Mouse (Mus musculus): ENCODE results near the gene S100a14.

The S100a14 gene

DNA sequence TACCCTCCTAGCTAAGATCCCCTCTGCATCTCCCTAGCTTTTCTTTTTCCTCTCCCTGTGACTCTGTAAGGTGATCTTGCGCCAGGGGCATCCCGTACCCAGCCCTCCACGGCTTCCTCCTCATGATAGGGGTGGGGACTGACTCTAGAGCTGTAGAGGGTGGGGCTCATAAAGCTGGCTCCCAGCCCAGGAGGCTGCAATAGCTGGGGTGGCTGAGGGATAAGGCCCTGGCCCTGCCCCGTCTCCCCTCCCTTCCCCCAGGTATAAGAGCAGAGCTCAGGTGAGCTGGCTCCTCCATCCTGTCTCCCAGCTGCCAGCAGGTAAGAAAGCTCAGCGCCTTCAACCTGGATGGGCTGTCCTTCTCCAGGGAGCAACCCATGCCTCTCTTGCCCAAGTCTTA is at the start of gene S100a14:
TSS of gene S100a14 (plus strand) at position 277 of the 400 bp plus-strand sequence.
- no peak for DNase-seq (ENCODE audit: low read depth, low spot score)

DNA sequence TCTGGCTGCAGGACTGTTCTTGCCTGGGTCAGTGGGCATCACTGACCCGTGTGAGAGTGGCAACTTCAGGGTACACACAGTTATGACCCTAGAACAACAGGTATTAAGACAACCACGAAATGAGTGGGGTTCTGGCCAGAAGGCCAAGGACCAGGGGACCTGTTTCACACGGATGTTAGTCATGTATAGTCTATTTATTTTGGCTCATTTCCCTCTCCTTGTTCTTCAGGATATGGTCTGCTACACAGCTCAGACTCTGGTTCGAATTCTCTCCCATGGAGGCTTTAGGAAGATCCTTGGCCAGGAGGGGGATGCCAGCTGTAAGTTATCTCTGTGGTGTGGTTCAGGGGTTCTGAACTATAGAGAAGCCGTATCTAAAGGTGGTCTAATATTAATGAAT is 39.7 kb upstream of the S100a14 start:
- DNase-seq (ENCODE audit: low read depth, low spot score), result no peak

DNA sequence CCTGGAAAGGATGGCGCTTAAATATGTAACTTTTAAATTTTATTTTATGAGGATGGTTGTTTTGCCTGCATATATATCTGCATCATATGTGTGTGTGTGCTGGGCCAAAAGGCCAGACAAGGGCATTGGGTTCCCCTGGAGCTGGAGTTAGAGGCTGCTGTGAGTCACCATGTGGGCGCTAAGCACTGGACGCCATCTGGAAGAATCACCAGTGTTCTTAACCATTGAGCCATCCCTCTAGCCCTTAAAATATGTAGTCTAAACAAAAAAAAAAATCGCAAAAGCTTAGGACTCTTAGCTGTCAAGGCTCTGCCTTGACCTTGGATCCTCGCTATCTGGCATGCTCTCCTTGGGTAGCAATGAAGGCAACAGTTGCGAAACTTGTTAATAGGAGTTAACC is 38.1 kb upstream of the S100a14 start:
- no peak for DNase-seq (ENCODE audit: low read depth, low spot score)

DNA sequence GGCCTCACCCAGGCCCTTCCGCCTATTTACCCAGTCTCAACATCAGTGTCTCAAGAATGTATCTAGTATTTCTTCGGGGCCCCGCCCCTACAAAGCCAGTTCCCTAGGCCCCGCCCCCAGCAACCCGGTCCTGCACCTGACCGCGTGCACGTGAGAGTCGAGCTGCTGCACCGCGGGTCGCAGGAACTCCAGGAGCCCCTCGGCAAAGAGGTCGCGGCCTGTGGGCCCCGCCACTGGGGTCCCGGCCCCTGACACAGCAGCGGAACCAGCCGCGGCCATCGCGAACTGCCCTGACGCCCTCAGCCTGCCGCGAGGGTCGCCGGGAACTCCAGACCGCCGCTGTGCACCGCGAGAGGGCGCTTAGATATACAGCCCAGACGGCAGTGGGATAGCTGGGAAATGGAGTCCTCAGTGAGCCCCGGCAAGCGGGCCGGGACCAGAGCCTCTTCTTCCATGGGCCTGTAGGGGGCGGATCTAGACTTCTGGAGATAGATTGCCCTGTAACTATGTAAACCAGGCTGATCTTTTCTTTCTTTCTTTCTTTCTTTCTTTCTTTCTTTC is 35.9 kb upstream of the S100a14 start, which contains the start of gene Snapin:
TSS of gene Snapin (minus strand) at position 338 of the 561 bp plus-strand sequence.
- DNase-seq (ENCODE audit: low read depth, low spot score), result peak; percentile 96

DNA sequence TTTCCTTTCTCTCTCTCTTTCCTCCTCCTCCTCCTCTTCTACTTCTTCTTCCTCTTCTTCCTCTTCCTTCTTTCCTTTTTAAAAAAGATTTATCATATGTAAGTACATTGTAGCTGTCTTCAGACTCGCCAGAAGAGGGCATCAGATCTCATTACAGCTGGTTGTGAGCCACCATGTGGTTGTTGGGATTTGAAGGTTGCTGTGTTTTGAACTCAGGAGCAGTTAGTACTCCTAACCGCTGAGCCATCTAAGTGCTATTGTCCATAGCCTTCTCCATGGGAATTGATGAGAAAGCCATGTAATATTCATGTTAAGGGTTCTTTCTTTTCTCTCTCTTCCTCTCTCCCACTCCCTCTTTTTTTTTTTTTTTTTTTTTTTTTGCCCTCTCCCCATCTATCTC is 35.3 kb upstream of the S100a14 start:
- DNase-seq (ENCODE audit: low read depth, low spot score), result no peak

DNA sequence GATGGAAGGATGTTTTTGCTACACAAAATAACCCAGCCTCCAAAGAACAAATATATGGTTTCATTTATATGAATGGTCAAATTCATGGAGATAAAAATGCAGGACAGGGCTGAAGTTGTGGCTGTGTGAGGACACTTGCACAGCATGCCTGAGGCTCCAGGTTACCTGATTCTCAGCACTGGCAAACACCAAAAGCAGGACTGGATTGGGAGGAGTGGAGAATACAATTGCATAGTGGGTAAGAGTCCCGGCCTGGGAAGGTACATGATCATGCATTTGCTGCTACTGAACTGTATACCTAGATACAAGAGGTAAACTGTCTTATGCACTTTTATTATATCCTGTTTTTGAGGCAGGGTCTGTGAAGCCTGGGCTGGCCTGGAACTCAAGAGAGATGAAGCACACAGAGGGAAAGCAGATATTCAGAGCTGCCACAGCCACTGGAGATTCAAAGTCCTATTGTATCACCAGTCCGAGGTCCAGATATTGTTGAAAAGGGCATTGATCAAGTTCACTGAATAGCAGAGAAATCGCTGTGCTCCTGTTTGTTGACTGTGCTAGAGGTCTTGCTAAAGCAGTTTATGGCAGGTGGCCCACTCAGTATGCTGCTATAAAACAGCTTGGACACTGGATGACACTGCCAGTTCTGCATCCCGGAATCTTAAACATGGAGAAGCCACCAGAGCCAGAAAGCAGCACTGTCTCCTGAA is 32.7 kb upstream of the S100a14 start:
- no peak for DNase-seq (ENCODE audit: low read depth, low spot score)

DNA sequence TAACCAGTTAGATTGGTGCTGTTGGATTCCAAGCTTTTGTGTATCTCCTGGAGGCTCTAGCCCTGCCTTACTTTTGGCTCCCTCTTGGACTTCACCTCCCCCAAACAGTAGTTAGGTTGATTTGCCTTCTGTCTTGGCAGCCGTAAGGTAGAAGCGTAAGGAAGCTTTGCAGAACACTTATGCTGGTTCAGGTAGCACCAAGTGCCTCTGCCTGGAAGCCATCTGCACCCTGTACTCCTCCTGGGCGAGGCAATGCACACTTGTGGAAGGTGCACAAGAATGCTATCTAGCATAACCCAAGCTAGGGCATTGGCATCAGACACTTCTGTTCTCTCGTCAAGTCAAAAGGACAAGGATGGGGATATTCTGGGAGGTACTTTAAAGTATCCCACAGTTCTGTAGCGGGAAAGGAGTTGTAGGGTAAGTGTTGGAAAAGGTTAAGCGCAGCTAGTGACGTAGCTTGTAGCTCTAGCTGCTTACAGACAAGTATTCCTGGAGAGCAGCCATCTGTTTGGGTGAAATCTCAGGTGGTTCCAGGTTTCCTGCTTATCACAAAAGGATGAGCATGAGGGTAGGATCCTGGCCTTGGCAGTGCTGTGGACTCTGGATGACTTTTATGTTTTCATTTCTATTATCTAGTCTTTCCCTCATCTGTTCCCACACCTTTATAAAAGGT is 30.7 kb upstream of the S100a14 start:
- no peak for DNase-seq (ENCODE audit: low read depth, low spot score)

DNA sequence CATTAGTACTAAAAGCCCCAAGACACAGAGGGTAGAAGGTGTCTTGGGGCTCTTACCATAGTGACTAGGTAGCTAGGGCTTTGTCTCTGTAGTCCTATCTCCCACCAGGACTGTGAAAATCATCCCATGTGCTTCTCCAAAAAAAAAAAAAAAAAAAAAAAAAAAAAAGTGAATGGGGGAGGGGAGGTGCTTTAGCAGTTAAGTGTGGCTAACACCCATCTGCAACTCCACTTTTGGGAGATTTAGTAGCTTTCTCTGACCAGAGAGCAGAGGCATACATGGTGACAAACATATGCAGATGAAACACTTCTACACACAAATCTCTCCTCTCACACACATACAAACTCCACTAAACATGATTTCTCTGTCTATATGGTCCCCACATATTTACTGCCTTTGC is 29.1 kb upstream of the S100a14 start:
- DNase-seq (ENCODE audit: low read depth, low spot score), result no peak

DNA sequence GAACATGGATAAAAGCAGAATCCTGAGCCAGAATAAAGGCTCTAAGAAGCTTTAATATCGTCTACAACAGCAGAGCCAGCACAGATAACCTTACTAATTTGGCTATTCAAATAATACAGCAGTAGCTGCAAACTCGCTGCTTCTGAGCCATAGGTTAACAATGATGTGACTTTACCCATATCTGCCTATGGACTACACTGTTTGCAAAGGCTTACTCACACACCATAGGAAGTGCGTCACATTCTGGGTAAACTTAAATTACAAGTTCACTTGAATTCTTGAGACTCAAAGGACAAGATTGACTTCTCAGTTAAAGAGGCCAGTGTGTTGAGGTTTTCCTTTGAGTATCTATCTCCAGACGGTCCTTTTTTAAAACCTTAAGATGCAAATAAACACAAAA is 23.2 kb upstream of the S100a14 start:
- no peak for DNase-seq (ENCODE audit: low read depth, low spot score)

DNA sequence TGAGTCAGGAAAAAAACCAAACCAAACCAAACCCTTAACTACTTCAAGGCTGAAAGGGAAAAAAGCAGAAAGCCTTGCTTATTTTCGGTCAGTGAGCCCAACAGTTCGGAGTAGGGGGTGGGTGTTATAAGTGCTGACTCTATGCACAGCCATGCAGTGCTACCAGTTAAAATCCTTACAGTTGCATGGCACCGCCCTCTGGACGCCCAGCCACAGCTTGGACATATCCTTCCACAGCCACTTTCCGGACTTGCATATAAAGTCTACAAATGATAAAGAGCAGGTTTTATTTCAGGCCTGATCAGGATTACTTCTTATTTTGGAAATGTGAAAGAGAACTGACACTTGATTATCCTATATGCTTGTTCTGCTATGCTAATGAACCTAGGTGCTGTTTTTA is 21.4 kb upstream of the S100a14 start:
- DNase-seq (ENCODE audit: low read depth, low spot score), result no peak

DNA sequence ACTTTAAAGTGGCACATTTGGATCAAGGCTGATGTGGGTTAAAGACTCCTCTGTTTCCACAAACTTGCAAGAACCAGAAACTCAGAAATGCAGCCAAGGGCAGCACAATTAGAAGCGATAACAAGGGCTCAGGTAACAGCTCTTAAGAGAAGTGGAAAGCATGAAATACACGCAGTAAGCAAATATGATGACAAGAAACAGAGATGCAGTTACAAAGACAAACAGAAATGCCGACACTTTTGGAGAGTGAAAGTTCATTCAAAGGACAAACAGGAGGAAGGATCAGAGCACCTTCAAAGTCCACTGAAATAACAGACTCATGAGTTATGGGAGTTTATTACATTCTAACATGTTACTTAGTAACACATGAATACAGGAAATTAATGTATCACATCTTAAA is 20.3 kb upstream of the S100a14 start:
- DNase-seq (ENCODE audit: low read depth, low spot score), result no peak

DNA sequence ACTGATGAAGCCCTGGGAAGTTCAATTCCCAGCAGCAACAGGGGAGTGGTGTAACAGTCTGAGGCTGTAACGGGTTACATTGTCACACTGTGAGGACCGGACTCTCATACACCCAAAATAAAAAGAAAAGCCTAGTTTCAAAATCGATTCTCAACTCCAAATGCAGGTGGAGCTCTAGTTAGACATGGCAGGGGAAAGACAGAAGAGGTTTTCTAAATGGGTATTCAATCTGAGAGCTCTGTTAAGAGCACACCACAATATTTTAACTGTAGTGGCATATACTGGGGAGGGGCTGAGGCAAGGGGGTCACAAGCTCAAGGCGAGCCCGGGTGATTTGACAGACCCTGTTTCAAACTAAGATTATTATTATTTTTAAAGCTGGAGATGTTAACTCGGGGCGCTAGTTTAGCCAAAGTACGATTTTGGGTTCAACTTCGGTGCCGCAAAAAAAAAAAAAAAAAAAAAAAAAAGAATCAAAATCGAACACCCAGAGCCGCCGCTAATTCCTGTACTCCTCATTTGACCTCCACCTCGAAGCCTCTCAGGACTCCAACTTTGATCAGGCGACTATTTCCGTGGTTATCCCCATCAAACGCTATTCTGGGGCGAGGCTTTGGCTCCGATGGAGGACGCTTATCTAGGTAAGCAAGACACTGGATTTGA is 18.2 kb upstream of the S100a14 start:
- no peak for DNase-seq (ENCODE audit: low read depth, low spot score)

DNA sequence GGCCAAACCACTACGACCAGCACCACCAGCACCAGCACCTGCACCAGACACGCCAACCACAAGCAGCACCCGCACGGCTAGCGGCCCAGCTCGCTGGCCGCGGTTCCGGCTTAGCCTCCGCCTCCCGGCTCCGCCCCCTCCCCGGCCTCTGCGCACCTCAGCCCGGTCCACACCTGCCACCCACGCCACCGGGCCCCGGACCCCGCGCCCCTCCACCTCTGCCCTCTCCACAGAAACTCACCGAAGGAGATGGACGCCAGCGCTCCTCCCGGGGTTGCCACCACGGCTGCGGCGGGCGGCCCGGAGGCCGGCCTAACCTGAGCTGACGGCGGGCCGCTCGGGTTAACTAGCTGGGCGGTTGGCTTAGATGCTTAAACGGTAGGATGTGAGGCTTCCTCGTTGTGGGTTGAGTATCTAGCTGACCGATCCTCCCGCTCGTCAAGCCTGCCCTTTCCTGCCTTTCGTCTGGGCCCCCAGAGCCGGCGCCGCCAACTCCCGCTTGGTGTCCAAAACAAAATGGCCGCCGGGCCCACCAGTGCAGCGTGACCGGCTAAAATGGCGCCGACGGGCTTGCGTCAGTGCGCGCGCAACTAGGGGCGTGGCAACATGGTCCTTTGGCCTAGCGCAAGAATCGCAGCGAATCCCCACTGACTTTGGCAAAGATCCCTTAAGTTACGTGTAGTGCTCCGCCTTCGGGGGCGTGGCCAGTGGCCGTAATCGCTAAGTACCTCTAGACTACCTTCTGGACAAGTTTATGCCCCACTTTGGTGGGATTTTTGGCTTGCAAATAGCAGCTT is 17.5 kb upstream of the S100a14 start, which contains the start of gene Chtop:
TSS of gene Chtop (minus strand) at position 549 of the 797 bp plus-strand sequence.
- peak; percentile 99 for DNase-seq (ENCODE audit: low read depth, low spot score)

DNA sequence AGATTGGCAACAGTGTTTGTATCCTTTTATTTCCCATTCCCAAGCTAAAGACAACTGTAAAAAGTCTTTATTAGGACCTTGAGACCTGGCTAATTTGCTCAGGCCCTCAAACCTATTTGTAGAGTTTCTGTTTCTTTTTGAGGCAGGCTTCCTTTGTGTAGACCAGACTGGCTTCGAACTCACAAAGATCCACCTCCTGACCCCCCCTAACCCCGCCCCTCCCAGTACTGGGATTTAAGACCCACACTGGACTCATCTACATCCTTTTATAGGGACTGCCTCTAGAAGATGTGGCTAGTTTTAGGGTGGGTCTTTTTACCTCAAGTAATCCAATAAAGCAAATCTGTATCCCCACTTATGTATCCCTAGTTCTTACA is 16.9 kb upstream of the S100a14 start:
- DNase-seq (ENCODE audit: low read depth, low spot score), result no peak

DNA sequence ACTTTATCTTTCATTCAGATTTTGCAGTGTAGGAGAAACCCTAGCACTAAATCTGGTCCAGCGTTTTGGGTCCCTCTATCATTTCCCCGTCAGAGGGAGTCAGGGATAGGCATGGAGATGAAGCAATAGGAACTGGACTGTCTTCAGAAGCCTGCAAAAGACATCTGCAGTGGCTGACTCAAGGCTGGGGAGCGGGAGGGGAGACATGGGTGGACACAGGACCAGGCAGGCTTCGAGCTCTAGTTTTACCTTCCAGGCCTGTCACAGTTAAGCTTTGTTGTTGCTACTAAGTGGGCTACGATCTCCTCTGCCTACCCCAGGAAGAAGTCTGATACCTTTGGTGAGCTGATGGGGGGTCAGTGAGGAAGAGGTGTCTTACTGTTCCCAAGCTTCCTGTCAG is 14.4 kb upstream of the S100a14 start:
- DNase-seq (ENCODE audit: low read depth, low spot score), result no peak

DNA sequence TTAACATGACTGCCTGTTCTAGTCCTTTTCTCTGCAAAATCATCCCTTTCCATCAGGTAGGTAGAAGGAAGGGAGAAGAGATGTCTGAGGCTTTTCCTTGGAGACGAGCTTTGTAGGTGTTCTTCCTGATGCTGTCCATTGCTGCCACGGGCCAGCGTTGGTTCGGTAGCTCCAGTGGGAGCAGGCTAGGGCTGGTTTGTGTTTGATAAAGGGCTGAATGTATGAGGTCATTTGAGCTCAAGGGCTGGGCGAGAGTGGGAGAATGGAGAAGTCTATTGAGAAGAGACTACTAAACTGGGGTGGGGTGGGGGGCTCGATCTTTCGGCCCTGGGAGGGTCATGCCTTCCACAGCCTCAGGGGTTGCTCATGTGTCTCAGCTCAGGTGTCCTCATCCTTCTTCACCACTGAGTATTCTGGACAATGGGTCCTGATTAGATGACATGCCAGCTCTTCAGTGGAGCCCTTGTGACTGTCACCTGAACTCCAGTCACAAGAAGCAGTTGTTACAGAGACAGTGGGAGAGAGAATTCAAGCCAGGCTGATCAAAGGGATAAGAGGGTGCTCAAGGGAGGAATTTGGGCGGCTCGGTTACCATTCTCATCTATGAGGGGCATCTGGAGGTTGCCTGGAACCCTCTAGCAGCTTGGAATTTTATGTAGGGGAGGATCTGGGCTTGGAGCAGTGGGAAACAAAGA is 13.6 kb upstream of the S100a14 start:
- no peak for DNase-seq (ENCODE audit: low read depth, low spot score)

DNA sequence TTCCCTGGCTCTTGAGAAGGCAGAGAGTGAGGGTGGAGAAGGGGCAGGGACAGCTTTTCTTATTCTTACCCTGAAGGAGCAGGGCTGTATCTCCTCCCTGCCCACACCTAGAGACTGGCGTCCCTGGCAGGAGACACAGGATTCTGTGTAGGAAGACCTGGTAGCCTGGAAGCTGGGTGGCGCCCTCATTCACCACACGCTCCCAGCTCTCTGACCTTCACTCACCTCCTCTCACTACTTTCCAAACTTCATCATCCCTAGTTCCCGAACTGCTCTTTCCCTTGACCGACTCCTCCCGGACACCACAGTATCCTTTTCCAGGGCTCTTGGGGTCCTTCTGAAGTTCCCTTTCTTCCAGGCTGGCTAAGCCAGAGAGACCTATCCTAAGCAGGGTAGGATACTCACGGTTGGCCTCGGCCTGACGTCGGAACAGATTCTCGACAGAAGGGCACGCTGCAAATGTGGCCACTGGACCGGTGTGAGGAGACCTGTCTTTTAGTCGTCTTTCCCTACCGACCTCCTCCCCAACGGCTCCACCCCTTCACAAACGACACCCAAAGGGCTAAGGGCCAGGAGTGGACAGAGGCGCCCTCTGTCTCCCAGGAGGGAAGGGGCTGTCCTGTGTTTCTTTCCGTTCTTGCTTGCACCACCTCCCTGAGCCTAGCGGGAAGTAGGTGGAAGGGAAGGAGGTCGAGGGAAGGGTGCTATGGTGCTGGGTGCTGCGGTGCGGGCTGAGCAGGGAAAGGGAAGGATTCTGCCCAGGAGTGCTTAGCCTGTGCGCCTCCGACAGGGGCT is 12.7 kb upstream of the S100a14 start, which contains the start of the genes S100a1 and S100a13:
TSS of gene S100a1 (minus strand) at position 597 of the 795 bp plus-strand sequence.
TSS of gene S100a13 (plus strand) at position 640 of the 795 bp plus-strand sequence.
- no peak for DNase-seq (ENCODE audit: low read depth, low spot score)

DNA sequence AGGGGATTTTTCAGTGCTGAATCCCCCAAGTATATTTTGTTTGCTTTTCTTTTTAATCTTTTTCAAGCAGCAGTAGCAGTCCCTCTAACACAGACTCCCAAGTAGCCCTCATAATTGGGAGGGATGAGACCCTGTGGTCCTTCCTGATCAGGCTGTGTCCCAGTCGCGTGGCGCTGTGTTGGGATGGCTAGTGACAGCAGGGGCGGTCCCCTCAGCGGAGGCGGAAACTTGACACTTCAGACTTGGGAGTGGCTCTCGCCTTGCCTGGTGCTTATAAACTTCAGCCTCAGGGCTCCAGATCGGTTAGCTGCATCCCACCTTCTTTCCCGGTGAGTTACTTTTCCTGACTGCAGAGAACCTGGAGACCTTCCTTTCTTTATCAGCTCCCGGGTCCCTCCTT is 12.0 kb upstream of the S100a14 start:
- DNase-seq (ENCODE audit: low read depth, low spot score), result peak; percentile 59

DNA sequence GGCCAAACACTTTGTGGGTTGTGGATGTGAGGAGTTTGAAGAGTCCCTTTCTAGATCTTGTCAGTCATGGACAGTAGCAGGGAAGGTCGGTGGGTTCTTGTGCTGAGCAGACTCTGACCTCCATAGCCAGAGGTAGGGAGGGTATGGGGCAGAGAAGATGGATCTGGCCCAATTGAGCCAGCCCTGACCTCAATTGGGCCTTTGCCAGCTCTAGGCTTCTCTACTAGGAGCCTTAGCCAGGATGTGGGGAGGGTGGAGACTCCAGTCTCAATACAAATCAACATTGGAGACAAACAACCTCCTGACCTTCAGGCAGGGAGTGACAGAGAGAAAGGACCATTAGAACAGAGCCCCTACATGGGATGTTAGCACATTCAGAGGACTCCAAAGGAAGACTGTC is 11.4 kb upstream of the S100a14 start:
- DNase-seq (ENCODE audit: low read depth, low spot score), result no peak

DNA sequence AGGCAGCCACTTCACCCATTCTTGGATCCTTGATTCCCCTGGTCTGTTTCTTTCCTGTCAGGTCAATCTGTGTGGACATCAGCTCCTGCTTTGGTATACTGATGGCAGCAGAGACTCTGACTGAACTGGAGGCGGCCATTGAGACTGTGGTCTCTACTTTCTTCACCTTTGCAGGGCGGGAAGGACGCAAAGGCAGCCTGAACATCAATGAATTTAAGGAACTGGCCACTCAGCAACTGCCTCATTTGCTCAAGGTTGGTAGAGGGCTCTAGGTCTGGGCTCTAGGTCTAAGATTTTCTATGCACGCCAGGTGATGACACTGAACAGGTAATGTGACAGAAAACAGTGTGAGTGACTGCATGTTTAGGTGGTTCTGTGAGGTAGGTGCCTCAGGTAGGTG is 10.9 kb upstream of the S100a14 start:
- DNase-seq (ENCODE audit: low read depth, low spot score), result no peak
